Mouse (Mus musculus) left cerebral cortex, adult 9 months (tissue): ENCODE measurements around the gene Gm20503.
A peak's percentile ranks its signal among the peaks of the same experiment; 100 is the strongest.

ENCODE experiments used
- DNase-seq, 2 experiments: peaks; one replicate each; pipeline ENCODE4 v3.0.0; 2022; ENCODE audit warnings: low spot score in 2 of 2

Gene Gm20503

GRCm38 (mm10) chr4:59007974-59008373 lies 5.0 kb downstream of the Gm20503 start:
- no peak for DNase-seq

GRCm38 (mm10) chr4:59009186-59009585 lies 6.2 kb downstream of the Gm20503 start:
- no peak for DNase-seq

GRCm38 (mm10) chr4:59009696-59010095 lies 6.7 kb downstream of the Gm20503 start:
- DNase-seq, result no peak

GRCm38 (mm10) chr4:59011446-59011845 lies 8.4 kb downstream of the Gm20503 start:
- no peak for DNase-seq

GRCm38 (mm10) chr4:59015181-59015580 lies 12.2 kb downstream of the Gm20503 start:
- DNase-seq, result no peak

- DNase-seq, result no peak
These were observed 13.9 kb downstream of the Gm20503 start for GRCm38 (mm10) chr4:59016922-59017321.

- DNase-seq, result no peak
These were observed 31.4 kb downstream of the Gm20503 start for GRCm38 (mm10) chr4:59034325-59034917.

- DNase-seq, result peak in 1 of 2 experiments; percentile 55
These were observed 32.1 kb downstream of the Gm20503 start, which contains the start of gene Gng10 for GRCm38 (mm10) chr4:59034918-59035785. Gene Gng10 (plus strand): TSS chr4:59035088.

- no peak for DNase-seq
These were observed 32.9 kb downstream of the Gm20503 start for GRCm38 (mm10) chr4:59035786-59036350.

- peak in 1 of 2 experiments; percentile 76 for DNase-seq
These were observed 33.6 kb downstream of the Gm20503 start for GRCm38 (mm10) chr4:59036490-59037127.

- no peak for DNase-seq
These were observed 34.5 kb downstream of the Gm20503 start for GRCm38 (mm10) chr4:59037525-59037924.

- DNase-seq, result no peak
These were observed 37.6 kb downstream of the Gm20503 start for GRCm38 (mm10) chr4:59040397-59041287.

- DNase-seq, result peak in 1 of 2 experiments; percentile 13
These were observed 40.1 kb downstream of the Gm20503 start for GRCm38 (mm10) chr4:59043074-59043473.

- DNase-seq, result no peak
These were observed 40.9 kb downstream of the Gm20503 start for GRCm38 (mm10) chr4:59043891-59044290.

- DNase-seq, result no peak
These were observed 44.2 kb downstream of the Gm20503 start for GRCm38 (mm10) chr4:59047222-59047621.

GRCm38 (mm10) chr4:59051081-59051480 lies 48.1 kb downstream of the Gm20503 start:
- no peak for DNase-seq

- DNase-seq, result no peak
These were observed 54.9 kb downstream of the Gm20503 start for GRCm38 (mm10) chr4:59057929-59058328.

- DNase-seq, result no peak
These were observed 59.5 kb downstream of the Gm20503 start for GRCm38 (mm10) chr4:59062526-59062925.

- DNase-seq, result no peak
These were observed 66.3 kb downstream of the Gm20503 start for GRCm38 (mm10) chr4:59069276-59069675.

GRCm38 (mm10) chr4:59083430-59083829 lies 80.4 kb downstream of the Gm20503 start:
- no peak for DNase-seq

GRCm38 (mm10) chr4:59089391-59089790 lies 86.4 kb downstream of the Gm20503 start:
- no peak for DNase-seq
